Mouse (Mus musculus): ENCODE results near the gene Olfr211. TPM values are rescaled to one million over a fixed set of nuclear protein-coding genes. Genes with fewer than 3 reads are reported as not detected.
"Not testable (repeated sequence)": the region's sequence is repeated elsewhere in the genome, so short reads cannot be mapped to it uniquely, and the experiment has no call there.

Gene Olfr211
- polyA plus RNA-seq, 1 experiment from 2014 or later, result not detected

DNA sequence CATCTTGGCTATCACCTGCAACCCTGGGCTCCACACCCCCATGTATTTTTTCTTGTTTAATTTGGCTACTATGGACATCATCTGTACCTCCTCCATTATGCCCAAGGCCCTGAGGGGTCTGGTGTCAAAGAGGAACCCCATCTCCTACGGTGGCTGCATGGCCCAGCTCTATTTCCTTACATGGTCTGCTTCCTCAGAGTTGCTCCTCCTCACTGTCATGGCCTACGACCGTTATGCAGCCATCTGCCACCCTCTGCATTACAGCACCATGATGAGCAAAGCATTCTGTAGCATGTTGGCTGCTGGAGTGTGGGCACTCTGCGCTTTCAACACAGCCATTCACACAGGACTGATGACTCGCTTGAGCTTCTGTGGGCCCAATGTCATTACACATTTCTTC is 4.9 kb downstream of the Olfr211 start:
- no peaks in the 10 kb centered on the region for H3K27me3 ChIP-seq
- no peaks in the 10 kb centered on the region for H3K36me3 ChIP-seq
- H3K9ac ChIP-seq, result no peak overlapping the region
- no peaks in the 10 kb centered on the region for H3K4me1 ChIP-seq (replicated peaks)
- 73% methylated on average over 5 of the region's 5 CpGs for WGBS
- H3K27ac ChIP-seq, result no peak overlapping the region
- H3K4me2 ChIP-seq, result no peak overlapping the region
- H3K4me3 ChIP-seq, result no peak overlapping the region
- H3K9me3 ChIP-seq (replicated peaks), result no peaks in the 10 kb centered on the region
- no peak for ATAC-seq (replicated peaks; ENCODE audit: insufficient number of reproducible peaks, insufficient read depth, low FRiP score, low read depth)

GRCm38 (mm10) chr6:116495960-116496359 is 7.1 kb downstream of the Olfr211 start:
- ATAC-seq (replicated peaks; ENCODE audit: insufficient number of reproducible peaks, insufficient read depth, low FRiP score, low read depth), result no peak
- Histone ChIP-seq H3K4me2 (no peak overlapping the region), H3K4me1 (replicated peaks) (no peaks in the 10 kb centered on the region), H3K9ac (no peak overlapping the region), H3K27ac (no peak overlapping the region), H3K4me3 (no peak overlapping the region), H3K9me3 (replicated peaks) (no peaks in the 10 kb centered on the region), H3K36me3 (no peaks in the 10 kb centered on the region), H3K27me3 (no peaks in the 10 kb centered on the region)
- 72% methylated on average over 1 of the region's 1 CpGs for WGBS

- H3K4me2 ChIP-seq; H3K9me3 ChIP-seq (replicated peaks); H3K4me3 ChIP-seq; H3K27ac ChIP-seq; ATAC-seq (replicated peaks; ENCODE audit: insufficient number of reproducible peaks, insufficient read depth, low FRiP score, low read depth); H3K27me3 ChIP-seq; H3K36me3 ChIP-seq; H3K9ac ChIP-seq; H3K4me1 ChIP-seq (replicated peaks): not testable (repeated sequence)
- WGBS, result 90% methylated on average over 20 of the region's 20 CpGs
Measured at GRCm38 (mm10) chr6:116506302-116507003, 17.6 kb downstream of the Olfr211 start, which contains the start of gene Olfr212. Olfr212 (plus strand) TSS chr6:116506516.

- Histone ChIP-seq H3K4me3 (no peak overlapping the region), H3K9me3 (replicated peaks) (no peaks in the 10 kb centered on the region), H3K27ac (no peak overlapping the region), H3K4me1 (replicated peaks) (no peaks in the 10 kb centered on the region), H3K9ac (no peak overlapping the region), H3K4me2 (no peak overlapping the region), H3K36me3 (no peaks in the 10 kb centered on the region), H3K27me3 (no peaks in the 10 kb centered on the region)
- ATAC-seq (replicated peaks; ENCODE audit: insufficient number of reproducible peaks, insufficient read depth, low FRiP score, low read depth), result no peak
Measured at GRCm38 (mm10) chr6:116514832-116515231, 25.9 kb downstream of the Olfr211 start.

DNA sequence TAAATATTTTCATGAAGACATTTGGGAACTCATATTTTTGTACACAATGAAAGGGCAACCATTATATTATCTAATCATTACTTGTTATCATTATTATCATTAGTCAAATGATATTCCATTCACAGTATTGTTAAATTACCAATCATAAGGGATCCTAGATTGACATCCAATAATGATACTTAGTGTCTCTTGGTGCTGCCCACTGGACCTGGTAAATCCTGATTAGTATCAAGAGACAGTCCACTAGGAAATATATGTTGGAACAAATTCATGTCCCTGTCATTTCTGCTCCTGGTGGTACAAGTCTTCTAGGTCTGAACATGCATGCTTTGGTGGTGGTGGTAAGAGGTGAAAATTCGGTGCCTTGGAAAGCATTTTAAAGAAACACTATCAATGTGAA is 49.3 kb downstream of the Olfr211 start, which contains the start of gene Olfr213:
Gene Olfr213, plus strand, starts transcription at position 301 of the 400 bp plus-strand sequence.
- no peak for ATAC-seq (replicated peaks; ENCODE audit: insufficient number of reproducible peaks, insufficient read depth, low FRiP score, low read depth)
- Histone ChIP-seq H3K4me1 (replicated peaks) (no peaks in the 10 kb centered on the region), H3K9me3 (replicated peaks) (no peaks in the 10 kb centered on the region), H3K27ac (no peak within 1 kb of the TSS), H3K36me3 (no peaks in the 10 kb centered on the region), H3K4me3 (no peak within 1 kb of the TSS), H3K4me2 (no peak within 1 kb of the TSS), H3K9ac (no peak within 1 kb of the TSS), H3K27me3 (no peaks in the 10 kb centered on the region)
- 97% methylated on average over 1 of the region's 1 CpGs for WGBS

DNA sequence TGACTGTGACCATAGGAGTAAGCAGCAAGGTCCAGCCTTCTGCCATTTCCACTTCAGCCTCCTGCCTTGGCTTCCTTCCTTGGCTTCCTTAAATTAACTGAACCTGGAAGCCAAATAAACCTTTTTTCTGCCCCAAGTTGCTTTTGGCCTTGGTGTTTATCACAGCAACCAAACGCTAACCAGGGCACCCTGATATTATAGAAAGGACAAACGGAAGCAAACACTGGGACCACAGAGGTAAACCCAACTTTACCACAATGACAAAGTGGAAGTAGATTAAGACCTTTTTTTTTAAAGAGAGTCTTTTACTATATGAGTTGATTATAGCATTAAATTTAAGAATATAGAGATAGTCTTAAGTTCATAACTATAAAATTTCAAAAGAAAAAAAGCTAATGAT is 53.6 kb downstream of the Olfr211 start:
- ATAC-seq (replicated peaks; ENCODE audit: insufficient number of reproducible peaks, insufficient read depth, low FRiP score, low read depth), result no peak
- Histone ChIP-seq H3K9me3 (replicated peaks) (no peaks in the 10 kb centered on the region), H3K4me1 (replicated peaks) (no peaks in the 10 kb centered on the region), H3K36me3 (no peaks in the 10 kb centered on the region), H3K4me3 (no peak overlapping the region), H3K27ac (no peak overlapping the region), H3K4me2 (no peak overlapping the region), H3K9ac (no peak overlapping the region), H3K27me3 (no peaks in the 10 kb centered on the region)
- WGBS, result 79% methylated on average over 2 of the region's 2 CpGs

Other genes with a start within 250 kb of the Olfr211 start
- 2.8 and 3.0 TPM in 2 replicates for gene Zfand4, start 224.9 kb upstream of the Olfr211 start, polyA plus RNA-seq (2015; fragmentation: Nextera tagmentation; extraction: Ambion mirVana)
- gene March8, start 151.1 kb upstream of the Olfr211 start, polyA plus RNA-seq (2015; fragmentation: Nextera tagmentation; extraction: Ambion mirVana), result 21.8 and 26.0 TPM in 2 replicates
- 2.3 and 2.4 TPM in 2 replicates for gene Alox5, start 27.9 kb upstream of the Olfr211 start, polyA plus RNA-seq (2015; fragmentation: Nextera tagmentation; extraction: Ambion mirVana)
- 0.04 and 0.05 TPM in 2 replicates for gene Olfr212, start 17.4 kb downstream of the Olfr211 start, polyA plus RNA-seq (2015; fragmentation: Nextera tagmentation; extraction: Ambion mirVana)
- not detected in 2 replicates for gene Olfr213, start 49.4 kb downstream of the Olfr211 start, polyA plus RNA-seq (2015; fragmentation: Nextera tagmentation; extraction: Ambion mirVana)
- 0.23 and 0.68 TPM in 2 replicates for gene Gm5580, start 62.0 kb downstream of the Olfr211 start, polyA plus RNA-seq (2015; fragmentation: Nextera tagmentation; extraction: Ambion mirVana)
- gene Olfr214, start 65.1 kb downstream of the Olfr211 start, polyA plus RNA-seq (2015; fragmentation: Nextera tagmentation; extraction: Ambion mirVana), result not detected in 2 replicates
- gene Olfr215, start 95.1 kb downstream of the Olfr211 start, polyA plus RNA-seq (2015; fragmentation: Nextera tagmentation; extraction: Ambion mirVana), result not detected in 2 replicates
- gene Zfp422, start 139.9 kb downstream of the Olfr211 start, polyA plus RNA-seq (2015; fragmentation: Nextera tagmentation; extraction: Ambion mirVana), result 74.8 and 81.6 TPM in 2 replicates
- gene Depp1, start 161.5 kb downstream of the Olfr211 start, polyA plus RNA-seq (2015; fragmentation: Nextera tagmentation; extraction: Ambion mirVana), result 45.9 and 54.2 TPM in 2 replicates
- gene Rassf4, start 184.9 kb downstream of the Olfr211 start, polyA plus RNA-seq (2015; fragmentation: Nextera tagmentation; extraction: Ambion mirVana), result 6.5 and 7.3 TPM in 2 replicates
- 0.04 and 0.08 TPM in 2 replicates for gene Tmem72, start 227.8 kb downstream of the Olfr211 start, polyA plus RNA-seq (2015; fragmentation: Nextera tagmentation; extraction: Ambion mirVana)